11 mouse cellular contexts compared by ENCODE assay signal in the genomic region with DNA sequence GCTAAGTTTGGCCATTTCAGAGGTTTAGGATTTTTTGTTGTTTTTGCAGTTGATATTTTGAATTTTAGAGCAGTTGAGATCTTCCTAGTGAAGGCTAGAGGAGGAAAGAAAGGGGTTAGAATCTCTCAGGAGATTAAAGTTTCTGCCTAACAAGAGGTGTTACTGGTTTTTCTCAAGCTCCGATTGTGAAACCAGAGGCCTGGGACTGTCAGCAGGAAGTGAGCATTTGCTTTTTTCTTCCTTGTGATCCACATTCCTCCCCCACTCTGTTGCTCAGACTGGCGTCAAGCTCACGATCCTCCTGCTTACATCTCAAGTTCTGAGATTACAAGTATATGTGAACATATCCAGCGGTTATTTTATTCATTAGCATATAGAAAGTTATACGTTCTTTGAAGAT. TPM values are rescaled to one million over a fixed set of nuclear protein-coding genes. Genes with fewer than 3 reads are reported as not detected.
DNase-seq lines count a peak whose midpoint lies in the region; ATAC-seq and TF ChIP-seq lines count a peak whose summit lies in the region.
"Had no signal": no experiment of that assay in that cellular context is flagged by ENCODE, and none has a peak within 500 bp of the region (broad histone marks: within the 10 kb centered on the region; RNA-seq: fewer than 3 reads in every experiment).

No protein-coding gene starts in this region.

- no peaks in the 10 kb centered on the region for H3K9me3 ChIP-seq in kidney, postnatal 0 days (replicated peaks; ENCODE audit: low read length)
- no peaks in the 10 kb centered on the region for H3K9me3 ChIP-seq in midbrain, embryonic 13.5 days
- H3K9me3 ChIP-seq: neural tube, embryonic 12.5 days had no signal

- peak; percentile 59 for DNase-seq in kidney, postnatal 0 days (ENCODE audit: low spot score)
- DNase-seq in kidney, adult 8-10 months, result no peak
- peak; percentile 17 for DNase-seq in embryo, embryonic 11 days
- DNase-seq in liver, result peak; percentile 21
- peak; percentile 13 for DNase-seq in skeletal muscle tissue, adult 2 months (ENCODE audit: low read depth, low spot score)
- no peak for DNase-seq in left cerebral cortex, postnatal 14 days (ENCODE audit: low spot score in 2 of 2)
- DNase-seq in spleen, postnatal 14 days (ENCODE audit: low spot score in 2 of 2), result no peak

- no peak for TF ChIP-seq CTCF in kidney, postnatal 0 days (IDR thresholded peaks at IDR 0.05; ENCODE audit: low read depth)

- intact Hi-C loops in left cerebral cortex, postnatal 14 days (cut with DNase I), result no loop called here

- no peak overlapping the region for H3K4me3 ChIP-seq in kidney, postnatal 0 days (replicated peaks; ENCODE audit: low read depth, low read length)
- no peak overlapping the region for H3K4me3 ChIP-seq in midbrain, embryonic 13.5 days (replicated peaks)
- H3K4me3 ChIP-seq: neural tube, embryonic 12.5 days had no signal

- 29% methylated on average over 5 of the region's 5 CpGs for WGBS in kidney, postnatal 0 days
- WGBS in midbrain, embryonic 13.5 days, result 66% methylated on average over 5 of the region's 5 CpGs

- ATAC-seq in kidney, postnatal 0 days (replicated peaks; ENCODE audit: low FRiP score, low read depth), result no peak
- no peak for ATAC-seq in midbrain, embryonic 13.5 days
- ATAC-seq: hindbrain, postnatal 0 days had no signal

- H3K27me3 ChIP-seq in kidney, postnatal 0 days (ENCODE audit: insufficient read depth, low read length), result no peaks in the 10 kb centered on the region
- H3K27me3 ChIP-seq in midbrain, embryonic 13.5 days, result no peaks in the 10 kb centered on the region
- H3K27me3 ChIP-seq: neural tube, embryonic 12.5 days had no signal

- H3K9ac ChIP-seq in kidney, postnatal 0 days (ENCODE audit: low read depth, low read length), result no peak overlapping the region
- H3K9ac ChIP-seq in midbrain, embryonic 13.5 days (replicated peaks), result no peak overlapping the region
- H3K9ac ChIP-seq: neural tube, embryonic 12.5 days had no signal

- no peak overlapping the region for H3K27ac ChIP-seq in kidney, postnatal 0 days
- no peak overlapping the region for H3K27ac ChIP-seq in midbrain, embryonic 13.5 days
- H3K27ac ChIP-seq: hindbrain, postnatal 0 days; neural tube, embryonic 12.5 days had no signal

- H3K4me2 ChIP-seq in kidney, postnatal 0 days (ENCODE audit: low read length), result no peak overlapping the region
- H3K4me2 ChIP-seq in midbrain, embryonic 13.5 days (replicated peaks), result no peak overlapping the region
- H3K4me2 ChIP-seq: neural tube, embryonic 12.5 days had no signal

- no peaks in the 10 kb centered on the region for H3K36me3 ChIP-seq in kidney, postnatal 0 days (ENCODE audit: insufficient read depth, low read length)
- no peaks in the 10 kb centered on the region for H3K36me3 ChIP-seq in midbrain, embryonic 13.5 days
- H3K36me3 ChIP-seq: neural tube, embryonic 12.5 days had no signal

- H3K4me1 ChIP-seq in kidney, postnatal 0 days (replicated peaks; ENCODE audit: insufficient read depth, low read length), result no peaks in the 10 kb centered on the region
- H3K4me1 ChIP-seq in midbrain, embryonic 13.5 days (replicated peaks), result no peaks in the 10 kb centered on the region
- H3K4me1 ChIP-seq: neural tube, embryonic 12.5 days had no signal

RNA-seq across cellular contexts. Expression of a gene that starts 5.0 kb away (rescaled TPM):
- 1.0 TPM in 2 replicates for polyA plus RNA-seq in kidney, postnatal 0 days (2015; fragmentation: Nextera tagmentation; extraction: Ambion mirVana)
- polyA plus RNA-seq in midbrain, embryonic 13.5 days (2015; fragmentation: Nextera tagmentation; extraction: Ambion mirVana), result 0.22 and 0.27 TPM in 2 replicates
- 10 to 100 TPM; 10.1 to 11.1 TPM for total RNA-seq in left cerebral cortex, postnatal 14 days (2021)
- total RNA-seq: ES-E14 had no signal

RNA-seq across cellular contexts. Expression of a gene that starts 24.6 kb away (rescaled TPM):
- polyA plus RNA-seq in kidney, postnatal 0 days (2015; fragmentation: Nextera tagmentation; extraction: Ambion mirVana), result 1.0 and 1.2 TPM in 2 replicates
- 0.15 and 0.28 TPM in 2 replicates for polyA plus RNA-seq in midbrain, embryonic 13.5 days (2015; fragmentation: Nextera tagmentation; extraction: Ambion mirVana)
- total RNA-seq in left cerebral cortex, postnatal 14 days (2021), result under 1 TPM; 0.36 to 0.57 TPM
- total RNA-seq: ES-E14; hindbrain, postnatal 0 days had no signal

Comparison
In these comparisons a context has a peak if more than half of its experiments do, and no peak if none do; other contexts are left out.
1. DNase-seq: peak in kidney, postnatal 0 days (single experiment), embryo, embryonic 11 days (single experiment), liver (single experiment) and skeletal muscle tissue, adult 2 months (single experiment); none in kidney, adult 8-10 months (0 of 2), left cerebral cortex, postnatal 14 days (0 of 2) and spleen, postnatal 14 days (0 of 2).